Mouse (Mus musculus): ENCODE results near the gene Lcmt2.
"Not testable (repeated sequence)": the region's sequence is repeated elsewhere in the genome, so short reads cannot be mapped to it uniquely, and the experiment has no call there.

Gene Lcmt2

GRCm38 (mm10) chr2:121140018-121140882, at the start of gene Lcmt2, which contains the start of gene Adal:
TSS of gene Lcmt2 (minus strand) at chr2:121140653.
TSS of gene Adal (plus strand) at chr2:121140428.
- DNase-seq (ENCODE audit: low spot score), result peak; percentile 89

GRCm38 (mm10) chr2:121188530-121188929, 48.1 kb upstream of the Lcmt2 start:
- DNase-seq (ENCODE audit: low spot score), result no peak

- DNase-seq (ENCODE audit: low spot score), result no peak
Observed at GRCm38 (mm10) chr2:121184142-121184541, 43.7 kb upstream of the Lcmt2 start.

DNA sequence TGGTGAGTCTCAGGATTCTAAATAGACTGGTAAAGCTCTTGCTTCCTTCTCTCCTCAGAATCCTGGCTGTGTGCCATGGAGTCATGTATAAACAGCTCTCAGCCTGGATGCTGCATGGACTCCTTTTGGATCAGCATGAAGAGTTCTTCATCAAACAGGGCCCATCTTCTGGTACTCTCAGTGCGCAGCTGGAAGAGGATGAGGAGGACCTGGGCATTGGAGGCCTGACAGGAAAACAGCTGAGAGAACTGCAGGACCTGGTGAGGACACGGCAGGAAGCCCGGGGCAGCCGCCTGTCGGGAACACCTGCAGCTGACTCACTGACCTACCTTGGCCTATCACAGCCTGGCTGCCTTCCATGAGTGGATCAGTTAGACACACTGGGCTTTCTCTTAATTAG, 43.0 kb upstream of the Lcmt2 start:
- DNase-seq (ENCODE audit: low spot score), result no peak

DNA sequence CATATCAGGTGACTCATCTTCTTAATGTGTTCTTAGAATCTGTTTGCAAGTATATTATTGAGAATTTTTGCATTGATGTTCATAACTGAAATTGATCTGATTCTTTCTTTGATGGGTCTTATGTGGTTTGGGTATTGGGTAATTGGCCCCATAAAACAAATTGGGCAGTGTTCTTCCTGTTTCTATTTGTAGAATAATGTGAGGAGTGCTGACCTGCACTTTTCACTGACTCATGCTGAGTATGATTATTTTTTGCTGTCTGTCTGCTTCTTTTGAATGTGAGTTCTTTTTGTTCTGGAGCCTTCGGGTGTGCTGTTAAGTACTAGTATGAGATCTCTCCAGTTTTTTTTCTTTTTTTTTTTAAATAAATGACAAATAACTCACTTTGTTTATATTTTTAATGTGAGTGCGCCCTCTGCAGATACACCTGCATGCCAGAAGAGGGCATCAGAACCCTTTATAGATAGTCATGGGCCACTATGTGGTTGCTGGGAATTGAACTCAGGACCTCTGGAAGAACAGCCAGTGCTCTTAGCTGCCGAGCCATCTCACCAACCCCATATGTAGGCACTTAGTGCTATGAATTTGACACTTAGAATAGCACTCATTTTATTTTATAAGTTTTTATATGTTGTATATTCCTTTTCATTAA, 38.5 kb upstream of the Lcmt2 start:
- DNase-seq (ENCODE audit: low spot score), result no peak

DNA sequence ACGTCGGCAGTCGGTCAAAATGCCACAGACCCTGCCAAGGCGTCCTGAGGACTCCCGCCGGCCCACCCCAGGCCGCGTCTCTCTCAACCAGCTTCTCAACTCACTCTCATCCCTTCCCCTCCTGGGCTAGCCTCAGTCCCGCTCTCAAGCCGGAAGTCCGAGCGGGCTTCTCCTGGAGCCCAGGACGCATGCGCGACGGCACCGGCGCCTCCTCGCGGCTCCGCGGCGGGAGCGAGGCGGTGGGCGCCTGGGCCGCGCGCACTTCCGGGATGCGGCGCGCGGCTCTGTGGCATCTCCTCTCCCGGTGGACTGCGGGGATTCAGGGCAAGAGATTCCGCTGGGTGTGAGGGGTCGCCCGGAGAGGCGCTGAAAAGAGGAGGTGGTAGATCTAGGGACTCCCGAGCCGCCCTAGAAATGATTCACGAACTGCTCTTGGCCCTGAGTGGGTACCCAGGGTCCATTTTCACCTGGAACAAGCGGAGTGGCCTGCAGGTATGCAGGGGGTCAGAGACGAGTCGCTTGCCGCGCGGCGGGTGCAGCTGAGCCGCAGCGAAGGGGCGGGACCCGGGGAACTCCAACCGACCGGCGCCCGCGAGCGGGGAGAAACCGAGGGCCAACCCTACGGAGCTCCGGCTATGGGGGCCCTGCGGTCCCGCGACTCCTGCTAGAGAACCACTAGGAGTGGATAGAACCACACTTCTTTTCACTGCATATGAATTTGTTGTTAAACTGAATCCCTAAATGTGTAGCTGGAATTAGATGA, 30.7 kb upstream of the Lcmt2 start, which contains the start of gene Zscan29:
TSS of gene Zscan29 (minus strand) at position 146 of the 763 bp plus-strand sequence.
- DNase-seq (ENCODE audit: low spot score), result peak; percentile 92

DNA sequence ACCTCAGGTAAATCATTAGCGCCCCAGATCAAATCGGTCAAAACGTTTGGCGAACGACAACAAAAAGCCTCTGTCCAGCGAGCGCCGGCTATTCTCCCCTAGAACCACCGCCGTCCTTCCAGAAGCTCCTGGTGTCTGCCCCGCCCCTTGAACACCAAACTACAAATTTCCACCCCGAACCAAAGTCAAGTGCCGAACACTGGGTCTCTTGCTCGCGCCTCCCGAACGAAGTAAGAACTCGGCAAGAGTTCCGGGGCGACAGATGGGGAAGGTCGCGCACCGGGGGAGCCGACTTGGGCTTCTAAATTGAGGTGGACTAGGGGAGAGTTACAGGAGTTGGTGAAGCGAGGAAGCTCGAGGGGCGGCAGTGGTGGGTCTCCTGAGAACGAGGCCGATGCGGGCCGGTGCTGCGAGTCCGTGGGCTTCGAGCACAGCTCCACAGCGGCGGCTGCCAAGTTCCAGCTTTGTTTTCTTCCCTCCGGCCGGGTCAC, 30.1 kb upstream of the Lcmt2 start, which contains the start of gene Tubgcp4:
TSS of gene Tubgcp4 (plus strand) at position 174 of the 491 bp plus-strand sequence.
- peak; percentile 47 for DNase-seq (ENCODE audit: low spot score)

- peak; percentile 40 for DNase-seq (ENCODE audit: low spot score)
Observed at GRCm38 (mm10) chr2:121169902-121170301, 29.4 kb upstream of the Lcmt2 start.

DNA sequence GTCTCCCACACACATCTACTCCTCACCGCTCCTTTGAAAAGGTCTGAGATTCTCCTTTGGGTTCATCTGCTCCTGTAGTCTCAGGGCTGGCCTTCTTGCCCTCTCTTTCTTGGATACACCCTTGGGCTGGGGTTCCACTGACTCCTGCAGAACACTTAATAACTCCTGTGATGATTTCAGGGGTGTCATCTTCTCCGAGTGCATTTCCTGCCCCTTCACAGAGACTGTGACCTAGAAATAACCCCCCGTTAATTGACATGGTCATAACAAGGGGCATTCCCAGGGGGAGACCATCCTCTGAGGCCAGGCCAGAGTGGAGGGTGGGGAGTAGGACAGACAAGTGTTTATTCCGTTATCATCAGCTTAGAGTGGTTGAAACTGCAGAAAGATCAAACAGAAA, 28.7 kb upstream of the Lcmt2 start:
- no peak for DNase-seq (ENCODE audit: low spot score)

DNA sequence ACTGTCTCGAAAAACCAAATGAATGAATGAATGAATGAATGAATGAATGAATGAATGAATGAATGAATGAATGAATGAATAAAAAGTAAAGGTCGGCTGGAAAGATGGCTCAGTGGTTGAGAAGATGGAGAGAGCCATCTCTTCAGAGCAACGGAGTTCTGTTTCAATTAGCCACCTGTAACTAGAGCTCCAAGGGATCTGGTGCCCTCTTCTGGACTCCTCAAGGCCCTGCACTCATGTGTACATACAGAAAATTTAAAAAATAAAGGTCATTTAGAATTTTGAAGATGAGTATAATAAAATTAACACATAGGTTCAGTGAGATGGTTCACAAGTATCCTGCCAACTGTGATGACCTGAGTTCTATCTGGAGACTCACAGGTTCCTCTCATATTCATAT, 12.6 kb upstream of the Lcmt2 start:
- DNase-seq (ENCODE audit: low spot score), result no peak

DNA sequence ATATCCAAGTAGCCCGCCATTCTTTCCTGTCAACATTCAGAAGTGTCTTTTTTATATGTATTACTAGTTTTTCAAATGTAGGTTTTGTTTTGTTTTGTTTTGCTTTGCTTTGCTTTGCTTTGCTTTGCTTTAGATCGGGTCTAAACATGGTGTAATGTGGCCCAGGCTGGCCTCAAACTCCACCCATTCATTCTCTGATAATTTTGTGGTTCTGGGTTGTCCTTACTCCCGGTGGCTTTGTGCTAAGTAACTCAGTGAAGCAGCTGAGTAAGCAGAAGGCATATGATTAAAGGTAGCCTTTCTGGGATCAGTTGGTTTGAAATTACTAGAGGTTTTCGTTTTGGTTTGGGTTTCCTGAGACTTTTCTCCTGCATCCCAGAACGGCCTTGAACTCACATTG, 9.2 kb upstream of the Lcmt2 start:
- no peak for DNase-seq (ENCODE audit: low spot score)

- no peak for DNase-seq (ENCODE audit: low spot score)
Observed at GRCm38 (mm10) chr2:121142415-121142814, 2.0 kb upstream of the Lcmt2 start.

DNA sequence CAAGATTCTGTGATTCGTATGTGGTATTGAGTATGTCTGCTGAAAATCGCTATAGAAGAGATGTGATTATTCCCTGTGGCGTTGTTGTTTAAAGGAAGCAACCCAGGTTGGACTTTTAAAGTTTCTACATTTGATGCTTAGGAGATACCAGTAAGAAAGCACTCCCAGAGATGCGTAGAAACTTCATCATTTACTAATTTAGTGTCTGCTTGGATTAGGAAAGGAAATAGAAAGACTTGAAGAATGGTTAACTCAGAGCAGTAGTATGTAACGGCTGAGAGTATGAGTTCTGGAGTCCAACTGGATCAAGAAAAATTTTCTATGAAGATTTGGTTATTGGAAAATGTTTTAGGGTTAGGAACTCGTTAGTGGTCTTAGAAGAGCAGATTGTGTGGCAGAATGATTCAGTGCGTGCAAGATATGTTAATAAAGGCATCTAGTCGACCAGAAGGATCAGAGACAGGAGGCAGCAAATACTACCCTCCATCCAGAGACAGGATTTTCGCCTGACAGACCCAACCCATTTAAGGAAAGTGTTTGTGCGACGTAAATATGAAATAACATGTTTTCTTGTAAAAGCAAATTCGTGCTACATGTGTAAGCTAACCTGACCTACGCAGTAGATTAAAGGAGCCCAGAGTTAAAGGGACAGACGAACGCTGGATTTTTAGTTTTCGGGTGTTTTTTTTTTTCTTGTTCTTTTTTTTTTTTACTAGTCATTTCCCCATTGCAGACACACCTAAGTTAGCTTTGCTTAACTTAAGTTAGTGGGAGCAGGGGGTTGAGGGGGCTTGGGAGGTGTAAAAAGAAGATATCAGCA, 973 bp upstream of the Lcmt2 start:
- DNase-seq (ENCODE audit: low spot score), result no peak

DNA sequence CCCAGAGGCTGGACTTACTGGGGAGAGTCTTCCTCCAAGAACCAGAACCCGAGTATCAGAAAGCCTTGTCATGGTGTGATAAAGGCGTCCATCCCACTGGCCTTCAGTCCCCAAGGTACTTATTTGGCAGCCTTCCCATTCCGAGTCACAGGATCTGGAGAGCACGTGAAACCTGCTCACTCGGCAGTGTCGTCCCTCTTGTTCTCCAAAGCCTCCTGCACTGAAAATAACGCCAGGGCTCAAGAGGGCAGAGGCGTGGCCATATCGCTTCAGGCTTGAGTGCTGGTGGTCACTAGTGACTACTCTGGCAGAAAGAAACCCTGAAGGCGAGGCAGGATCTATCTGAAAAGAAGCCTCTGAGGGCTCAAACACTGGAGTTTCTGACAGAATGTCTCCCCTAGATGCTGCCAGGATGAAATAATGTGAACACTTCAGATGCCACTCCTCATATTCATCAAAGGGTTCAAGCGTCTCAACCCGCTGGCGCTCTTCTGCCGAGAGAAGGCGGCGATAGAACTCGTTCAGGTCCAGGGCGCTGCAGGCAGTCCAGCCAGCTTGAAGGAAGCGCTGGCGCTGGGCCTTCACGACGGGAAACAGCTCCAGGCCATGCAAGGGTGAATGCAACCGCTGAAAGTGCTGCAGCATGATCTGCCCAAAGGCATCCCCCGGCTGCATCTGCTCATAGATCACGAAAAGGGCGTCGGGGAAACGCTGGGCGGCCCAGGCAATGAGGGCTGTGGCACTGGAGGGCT, 1.0 kb downstream of the Lcmt2 start:
- peak; percentile 41 for DNase-seq (ENCODE audit: low spot score)

- peak; percentile 34 for DNase-seq (ENCODE audit: low spot score)
Observed at GRCm38 (mm10) chr2:121137371-121137770, 3.1 kb downstream of the Lcmt2 start.

DNA sequence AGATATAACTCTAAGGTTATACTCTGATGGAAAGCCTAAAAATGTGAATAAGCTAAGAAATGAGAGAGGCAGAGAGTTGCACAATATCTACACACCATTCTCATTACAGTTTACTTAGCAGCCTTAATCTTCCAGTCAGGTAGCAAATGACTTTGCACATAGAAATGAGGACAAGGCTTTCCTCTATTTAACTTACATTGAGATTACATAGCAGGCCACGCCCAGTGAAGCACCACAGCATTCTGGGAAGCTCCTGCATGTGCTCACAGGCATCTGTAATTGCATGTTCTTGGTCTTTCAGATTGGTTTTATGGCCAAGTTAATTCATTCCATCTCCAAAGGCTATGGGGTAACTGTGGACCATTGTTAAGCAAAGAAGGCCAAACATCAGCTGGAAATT, 7.6 kb downstream of the Lcmt2 start:
- DNase-seq (ENCODE audit: low spot score), result no peak

GRCm38 (mm10) chr2:121128865-121129620, 11.4 kb downstream of the Lcmt2 start:
- no peak for DNase-seq (ENCODE audit: low spot score)

GRCm38 (mm10) chr2:121127536-121127935, 12.9 kb downstream of the Lcmt2 start:
- no peak for DNase-seq (ENCODE audit: low spot score)

GRCm38 (mm10) chr2:121126302-121126701, 14.2 kb downstream of the Lcmt2 start:
- not testable (repeated sequence) for DNase-seq (ENCODE audit: low spot score)

GRCm38 (mm10) chr2:121119260-121119659, 21.2 kb downstream of the Lcmt2 start:
- DNase-seq (ENCODE audit: low spot score), result peak; percentile 47

All from lung, postnatal 25 days (tissue).